Comparison of ENCODE assay signal across 8 mouse cellular contexts in the genomic region with DNA sequence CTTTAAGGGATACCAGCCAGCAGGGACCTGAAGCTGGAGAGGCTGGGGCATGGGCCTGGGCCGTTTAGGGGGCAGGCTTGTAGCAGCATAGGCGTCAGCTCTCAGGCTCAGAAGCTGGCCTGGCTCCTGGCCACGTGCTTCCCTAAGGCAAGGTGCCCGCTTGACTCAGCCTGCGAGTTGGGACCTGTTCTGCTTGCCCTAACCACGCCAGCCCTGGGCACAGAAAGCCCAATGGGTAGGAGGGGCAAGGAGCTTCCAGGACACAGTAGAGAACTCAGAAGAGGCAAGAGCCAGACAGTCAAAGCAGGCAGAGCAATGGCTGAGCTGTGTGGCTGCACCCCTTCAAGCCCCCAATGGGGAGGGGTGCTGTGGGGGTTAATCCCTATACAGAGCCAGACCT. TPM values are rescaled to one million over a fixed set of nuclear protein-coding genes. Genes with fewer than 3 reads are reported as not detected.
DNase-seq lines count a peak whose midpoint lies in the region; ATAC-seq and TF ChIP-seq lines count a peak whose summit lies in the region.

No protein-coding gene starts in this region.

- WGBS in liver, adult 2 months, result 73% methylated on average over 6 of the region's 6 CpGs
- 57% methylated on average over 6 of the region's 6 CpGs for WGBS in liver, embryonic 12.5 days (ENCODE audit: insufficient replicate concordance)
- 65% methylated on average over 6 of the region's 6 CpGs for WGBS in forebrain, embryonic 12.5 days
- 71% methylated on average over 6 of the region's 6 CpGs for WGBS in hindbrain, embryonic 13.5 days
- WGBS in lung, embryonic 15.5 days, result 58% methylated on average over 6 of the region's 6 CpGs

- ATAC-seq in liver, embryonic 12.5 days, result no peak
- no peak for ATAC-seq in forebrain, embryonic 12.5 days (ENCODE audit: low FRiP score)
- ATAC-seq in hindbrain, embryonic 13.5 days (ENCODE audit: low FRiP score), result no peak
- no peak for ATAC-seq in lung, embryonic 15.5 days (ENCODE audit: borderline replicate concordance, extremely low read depth, low FRiP score, low TSS enrichment)
- no peak for ATAC-seq in erythroid progenitor cell, adult 5-6 weeks (replicated peaks; ENCODE audit: low FRiP score, poor library complexity, severe bottlenecking)

- TF ChIP-seq CTCF in liver, adult 2 months (IDR thresholded peaks at IDR 0.05; ENCODE audit: low read depth, low read length), result no peak

- DNase-seq in liver, adult 2 months (ENCODE audit: extremely low read depth, low read depth, low spot score), result no peak
- DNase-seq in urinary bladder, postnatal 36 days (ENCODE audit: low spot score in 2 of 2), result peak; percentile 77 to 86
- DNase-seq in B cell, adult 2 months, result no peak

- H3K4me2 ChIP-seq in liver, embryonic 12.5 days, result no peak overlapping the region
- H3K4me2 ChIP-seq in forebrain, embryonic 12.5 days, result no peak overlapping the region
- H3K4me2 ChIP-seq in hindbrain, embryonic 13.5 days, result no peak overlapping the region
- H3K4me2 ChIP-seq in lung, embryonic 15.5 days, result no peak overlapping the region

- no peak overlapping the region for H3K4me3 ChIP-seq in liver, adult 2 months (ENCODE audit: insufficient read depth, low read depth, low read length)
- no peak overlapping the region for H3K4me3 ChIP-seq in liver, embryonic 12.5 days
- no peak overlapping the region for H3K4me3 ChIP-seq in forebrain, embryonic 12.5 days (replicated peaks)
- no peak overlapping the region for H3K4me3 ChIP-seq in hindbrain, embryonic 13.5 days
- no peak overlapping the region for H3K4me3 ChIP-seq in lung, embryonic 15.5 days

- H3K79me2 ChIP-seq in liver, adult 2 months (ENCODE audit: control insufficient read depth, insufficient read depth, low read length), result no peaks in the 10 kb centered on the region

- no peaks in the 10 kb centered on the region for H3K9me3 ChIP-seq in liver, embryonic 12.5 days (replicated peaks)
- no peaks in the 10 kb centered on the region for H3K9me3 ChIP-seq in forebrain, embryonic 12.5 days
- H3K9me3 ChIP-seq in hindbrain, embryonic 13.5 days, result no peaks in the 10 kb centered on the region
- H3K9me3 ChIP-seq in lung, embryonic 15.5 days, result no peaks in the 10 kb centered on the region

- H3K27ac ChIP-seq in liver, adult 2 months (replicated peaks; ENCODE audit: insufficient read depth, low read depth, low read length), result peak overlapping the region; percentile 69
- no peak overlapping the region for H3K27ac ChIP-seq in liver, embryonic 12.5 days
- peak overlapping the region; percentile 56 for H3K27ac ChIP-seq in forebrain, embryonic 12.5 days
- H3K27ac ChIP-seq in hindbrain, embryonic 13.5 days, result peak overlapping the region; percentile 62; the same call in 1 of the 2 replicates
- H3K27ac ChIP-seq in lung, embryonic 15.5 days, result peak overlapping the region; percentile 84

- no peak for TF ChIP-seq POLR2A in liver, adult 2 months (IDR thresholded peaks at IDR 0.05; ENCODE audit: extremely low read depth, insufficient read depth, low read length)

- no peak overlapping the region for H3K9ac ChIP-seq in liver, adult 2 months (ENCODE audit: low read depth, low read length)
- H3K9ac ChIP-seq in liver, embryonic 12.5 days, result no peak overlapping the region
- H3K9ac ChIP-seq in forebrain, embryonic 12.5 days, result no peak overlapping the region
- no peak overlapping the region for H3K9ac ChIP-seq in hindbrain, embryonic 13.5 days
- no peak overlapping the region for H3K9ac ChIP-seq in lung, embryonic 15.5 days

- H3K27me3 ChIP-seq in liver, adult 2 months (ENCODE audit: control insufficient read depth, insufficient read depth, low read length), result no peaks in the 10 kb centered on the region
- H3K27me3 ChIP-seq in liver, embryonic 12.5 days (replicated peaks), result no peaks in the 10 kb centered on the region; the same call in 1 of the 2 replicates
- H3K27me3 ChIP-seq in forebrain, embryonic 12.5 days, result no peaks in the 10 kb centered on the region
- peaks cover 12% of the 10 kb centered on the region for H3K27me3 ChIP-seq in hindbrain, embryonic 13.5 days
- no peaks in the 10 kb centered on the region for H3K27me3 ChIP-seq in lung, embryonic 15.5 days

- no peaks in the 10 kb centered on the region for H3K4me1 ChIP-seq in liver, adult 2 months (ENCODE audit: control insufficient read depth, insufficient read depth, low read length)
- H3K4me1 ChIP-seq in liver, embryonic 12.5 days, result no peaks in the 10 kb centered on the region
- peaks cover 31% of the 10 kb centered on the region for H3K4me1 ChIP-seq in forebrain, embryonic 12.5 days
- H3K4me1 ChIP-seq in hindbrain, embryonic 13.5 days (replicated peaks), result peaks cover 27% of the 10 kb centered on the region
- H3K4me1 ChIP-seq in lung, embryonic 15.5 days, result peaks cover 16% of the 10 kb centered on the region; the same call in 1 of the 2 replicates

- H3K36me3 ChIP-seq in liver, adult 2 months (ENCODE audit: control insufficient read depth, insufficient read depth, low read length), result no peaks in the 10 kb centered on the region
- no peaks in the 10 kb centered on the region for H3K36me3 ChIP-seq in liver, embryonic 12.5 days
- H3K36me3 ChIP-seq in forebrain, embryonic 12.5 days (replicated peaks), result peaks cover 24% of the 10 kb centered on the region
- peaks cover 14% of the 10 kb centered on the region for H3K36me3 ChIP-seq in hindbrain, embryonic 13.5 days
- no peaks in the 10 kb centered on the region for H3K36me3 ChIP-seq in lung, embryonic 15.5 days

RNA-seq across cellular contexts. Expression of a gene that starts 37.7 kb away (rescaled TPM):
- 0.27 and 0.28 TPM in 2 replicates for total RNA-seq in liver, adult 2 months (2014; rRNA removed)
- polyA plus RNA-seq in liver, adult 2 months (2012; rRNA removed), result 0.77 and 0.84 TPM in 2 replicates
- polyA plus RNA-seq in liver, embryonic 12.5 days (2016; fragmentation: Nextera tagmentation; extraction: Ambion mirVana), result 0.44 and 0.51 TPM in 2 replicates
- 11.8 and 14.0 TPM in 2 replicates for polyA plus RNA-seq in forebrain, embryonic 12.5 days (2016; fragmentation: Nextera tagmentation; extraction: Ambion mirVana)
- polyA plus RNA-seq in hindbrain, embryonic 13.5 days (2015; fragmentation: Nextera tagmentation; extraction: Ambion mirVana), result 3.8 and 4.4 TPM in 2 replicates
- polyA plus RNA-seq in lung, embryonic 15.5 days (2015; fragmentation: Nextera tagmentation; extraction: Ambion mirVana), result 3.0 and 3.2 TPM in 2 replicates
- total RNA-seq in erythroid progenitor cell, adult 5-6 weeks (2015; ENCODE audit: low replicate concordance), result not detected in 2 replicates
- not detected in 2 replicates for total RNA-seq in erythroid progenitor cell, adult 5-6 weeks (2017; ENCODE audit: low replicate concordance)

Comparison
In these comparisons a context has a peak if more than half of its experiments do, and no peak if none do; other contexts are left out.
1. DNase-seq: peak in urinary bladder, postnatal 36 days (2 of 2); none in liver, adult 2 months (single experiment) and B cell, adult 2 months (0 of 2).